Mouse (Mus musculus) limb, embryonic 12.5 days (tissue): ENCODE results near the gene Mrgprh. TPM values are rescaled to one million over a fixed set of nuclear protein-coding genes. Genes with fewer than 3 reads are reported as not detected.

Experiments
- ATAC-seq: fragments of 200-750 bp; cut with Nextera tagmentation; 2 replicates; pipeline ENCODE4 v1.8.0; 2017; ENCODE audit warnings: low read depth, moderate TSS enrichment; ENCODE audit not compliant: insufficient number of reproducible peaks, insufficient read depth, low FRiP score, low TSS enrichment
- H3K27ac ChIP-seq: fragments of 300-500 bp; sonication (generic); 2 replicates; pipeline ENCODE4 v1.5.1; 2016; ENCODE audit warnings: mild to moderate bottlenecking, moderate library complexity
- H3K27me3 ChIP-seq: fragments of 300-500 bp; sonication (generic); 2 replicates; pipeline ENCODE4 v1.6.1; 2016; ENCODE audit warnings: mild to moderate bottlenecking, moderate library complexity
- H3K36me3 ChIP-seq: fragments of 300-500 bp; sonication (generic); 2 replicates; pipeline ENCODE4 v1.6.1; 2016; ENCODE audit warnings: mild to moderate bottlenecking, moderate library complexity
- H3K4me1 ChIP-seq: fragments of 300-500 bp; sonication (generic); replicated peaks from 2 replicates; pipeline ENCODE4 v1.6.1; 2016
- H3K4me2 ChIP-seq: fragments of 300-500 bp; sonication (generic); 2 replicates; pipeline ENCODE4 v1.6.1; 2016; ENCODE audit warnings: mild to moderate bottlenecking, moderate library complexity
- H3K4me3 ChIP-seq: fragments of 300-500 bp; sonication (generic); replicated peaks from 2 replicates; pipeline ENCODE4 v1.5.1; 2016; ENCODE audit warnings: mild to moderate bottlenecking
- H3K9ac ChIP-seq: fragments of 300-500 bp; sonication (generic); replicated peaks from 2 replicates; pipeline ENCODE4 v1.6.1; 2016; ENCODE audit warnings: mild to moderate bottlenecking, moderate library complexity
- H3K9me3 ChIP-seq: fragments of 300-500 bp; sonication (generic); 2 replicates; pipeline ENCODE4 v1.6.1; 2016; ENCODE audit warnings: mild to moderate bottlenecking, moderate library complexity
- WGBS: fragments of 180-500 bp; shearing (Covaris S2); methylation state at CpG from one replicate; pipeline ENCODE4 v1.1.7; 2016; 5-methylcytosine and 5-hydroxymethylcytosine counted together
- polyA plus RNA-seq: library from polyadenylated mRNA; unstranded; fragments of >200 nt; fragmentation: Nextera tagmentation; extraction: Ambion mirVana; gene quantifications from 2 replicates; pipeline ENCODE4 v1.2.1, GENCODE M21; 2016

The Mrgprh gene
- 0.18 TPM in 1 of 2 replicates, not detected in the other for polyA plus RNA-seq

- Histone ChIP-seq H3K4me2 (no peak within 1 kb of the TSS), H3K27me3 (no peaks in the 10 kb centered on the region), H3K27ac (no peak within 1 kb of the TSS), H3K36me3 (no peaks in the 10 kb centered on the region), H3K4me1 (peaks cover 31% of the 10 kb centered on the region), H3K4me3 (no peak within 1 kb of the TSS), H3K9ac (no peak within 1 kb of the TSS), H3K9me3 (no peaks in the 10 kb centered on the region)
- 72% methylated on average over 5 of the region's 5 CpGs for WGBS
- ATAC-seq, result no peak
These were observed at the start of gene Mrgprh for GRCm38 (mm10) chr17:12875734-12876133. Gene Mrgprh, plus strand, starts transcription at chr17:12876034.

- Histone ChIP-seq H3K36me3 (0 out of 2 replicates have a peak, but pooled peaks cover 17% of the 10 kb centered on the region), H3K9me3 (peaks cover 36% of the 10 kb centered on the region), H3K4me3 (no peak overlapping the region), H3K27me3 (no peaks in the 10 kb centered on the region), H3K9ac (no peak overlapping the region), H3K4me2 (no peak overlapping the region), H3K27ac (no peak overlapping the region), H3K4me1 (peaks cover 10% of the 10 kb centered on the region)
- ATAC-seq, result no peak
- 77% methylated on average over 5 of the region's 5 CpGs for WGBS
These were observed 45.5 kb upstream of the Mrgprh start for GRCm38 (mm10) chr17:12830351-12830750.

- WGBS, result 90% methylated on average over 3 of the region's 3 CpGs
- Histone ChIP-seq H3K4me2 (no peak overlapping the region), H3K4me3 (no peak overlapping the region), H3K9ac (no peak overlapping the region), H3K27me3 (no peaks in the 10 kb centered on the region), H3K27ac (no peak overlapping the region), H3K36me3 (0 out of 2 replicates have a peak, but pooled peaks cover 17% of the 10 kb centered on the region), H3K4me1 (peaks cover 14% of the 10 kb centered on the region), H3K9me3 (peaks cover 18% of the 10 kb centered on the region)
- no peak for ATAC-seq
These were observed 43.6 kb upstream of the Mrgprh start for GRCm38 (mm10) chr17:12832231-12832630.

- Histone ChIP-seq H3K9ac (no peak overlapping the region), H3K4me2 (no peak overlapping the region), H3K4me3 (no peak overlapping the region), H3K9me3 (peaks cover 14% of the 10 kb centered on the region), H3K4me1 (peaks cover 14% of the 10 kb centered on the region), H3K36me3 (0 out of 2 replicates have a peak, but pooled peaks cover 14% of the 10 kb centered on the region), H3K27me3 (no peaks in the 10 kb centered on the region), H3K27ac (no peak overlapping the region; the same call in 1 of the 2 replicates)
- no peak for ATAC-seq
- 94% methylated on average over 4 of the region's 4 CpGs for WGBS
These were observed 43.2 kb upstream of the Mrgprh start for GRCm38 (mm10) chr17:12832657-12833056.

GRCm38 (mm10) chr17:12834317-12834716, 41.5 kb upstream of the Mrgprh start:
- no peak for ATAC-seq

GRCm38 (mm10) chr17:12834826-12835225, 41.0 kb upstream of the Mrgprh start:
- H3K27me3 ChIP-seq, result no peaks in the 10 kb centered on the region
- peaks cover 11% of the 10 kb centered on the region; the same call in 1 of the 2 replicates for H3K9me3 ChIP-seq
- H3K4me1 ChIP-seq, result peaks cover 23% of the 10 kb centered on the region
- 13% methylated on average over 3 of the region's 3 CpGs for WGBS
- H3K27ac ChIP-seq, result peak overlapping the region; percentile 76
- H3K4me2 ChIP-seq, result no peak overlapping the region
- no peak overlapping the region for H3K4me3 ChIP-seq
- 0 out of 2 replicates have a peak, but pooled peaks cover 9% of the 10 kb centered on the region for H3K36me3 ChIP-seq
- peak; percentile 85 for ATAC-seq
- H3K9ac ChIP-seq, result no peak overlapping the region

More at GRCm38 (mm10) chr17:12834317-12834716, 41.5 kb upstream of the Mrgprh start:
- 45% methylated on average over 3 of the region's 3 CpGs for WGBS
- Histone ChIP-seq H3K4me1 (peaks cover 18% of the 10 kb centered on the region), H3K27me3 (no peaks in the 10 kb centered on the region), H3K27ac (peak overlapping the region; percentile 76), H3K9me3 (peaks cover 11% of the 10 kb centered on the region; the same call in 1 of the 2 replicates), H3K4me2 (no peak overlapping the region), H3K4me3 (no peak overlapping the region), H3K36me3 (0 out of 2 replicates have a peak, but pooled peaks cover 9% of the 10 kb centered on the region), H3K9ac (no peak overlapping the region)

- ATAC-seq, result no peak
- Histone ChIP-seq H3K9me3 (peaks cover 11% of the 10 kb centered on the region; the same call in 1 of the 2 replicates), H3K4me2 (no peak overlapping the region), H3K27me3 (no peaks in the 10 kb centered on the region), H3K36me3 (0 out of 2 replicates have a peak, but pooled peaks cover 4% of the 10 kb centered on the region), H3K4me1 (peaks cover 31% of the 10 kb centered on the region), H3K4me3 (no peak overlapping the region), H3K27ac (peak overlapping the region; percentile 70), H3K9ac (no peak overlapping the region)
- WGBS, result 94% methylated on average over 5 of the region's 5 CpGs
These were observed 40.1 kb upstream of the Mrgprh start for GRCm38 (mm10) chr17:12835738-12836137.

- no peaks in the 10 kb centered on the region for H3K9me3 ChIP-seq
- H3K27ac ChIP-seq, result peak overlapping the region; percentile 54
- no peak overlapping the region for H3K4me2 ChIP-seq
- ATAC-seq, result no peak
- 46% methylated on average over 10 of the region's 10 CpGs for WGBS
- H3K9ac ChIP-seq, result no peak overlapping the region
- H3K4me3 ChIP-seq, result no peak overlapping the region
- H3K4me1 ChIP-seq, result peaks cover 37% of the 10 kb centered on the region
- no peaks in the 10 kb centered on the region; the same call in 1 of the 2 replicates for H3K36me3 ChIP-seq
- H3K27me3 ChIP-seq, result no peaks in the 10 kb centered on the region
These were observed 36.2 kb upstream of the Mrgprh start for GRCm38 (mm10) chr17:12839475-12840267.

GRCm38 (mm10) chr17:12843826-12844225, 32.0 kb upstream of the Mrgprh start:
- no peak overlapping the region for H3K9ac ChIP-seq
- no peaks in the 10 kb centered on the region for H3K9me3 ChIP-seq
- WGBS, result 73% methylated on average over 6 of the region's 6 CpGs
- no peak overlapping the region for H3K4me2 ChIP-seq
- H3K4me1 ChIP-seq, result peaks cover 42% of the 10 kb centered on the region
- H3K27ac ChIP-seq, result peak overlapping the region; percentile 64; the same call in 1 of the 2 replicates
- ATAC-seq, result no peak
- H3K36me3 ChIP-seq, result no peaks in the 10 kb centered on the region; the same call in 1 of the 2 replicates
- no peak overlapping the region for H3K4me3 ChIP-seq
- H3K27me3 ChIP-seq, result no peaks in the 10 kb centered on the region

GRCm38 (mm10) chr17:12844540-12844939, 31.3 kb upstream of the Mrgprh start:
- no peak overlapping the region for H3K4me2 ChIP-seq

GRCm38 (mm10) chr17:12845862-12846261, 30.0 kb upstream of the Mrgprh start:
- 0 out of 2 replicates have a peak, but pooled peaks have one; percentile 46 for ATAC-seq
- H3K4me3 ChIP-seq, result no peak overlapping the region
- 30% methylated on average over 5 of the region's 5 CpGs for WGBS
- no peaks in the 10 kb centered on the region; the same call in 1 of the 2 replicates for H3K36me3 ChIP-seq
- H3K9me3 ChIP-seq, result no peaks in the 10 kb centered on the region
- H3K27me3 ChIP-seq, result no peaks in the 10 kb centered on the region
- H3K27ac ChIP-seq, result peak overlapping the region; percentile 69
- H3K9ac ChIP-seq, result no peak overlapping the region
- no peak overlapping the region; the same call in 1 of the 2 replicates for H3K4me2 ChIP-seq
- peaks cover 25% of the 10 kb centered on the region for H3K4me1 ChIP-seq

More at GRCm38 (mm10) chr17:12844540-12844939, 31.3 kb upstream of the Mrgprh start:
- Histone ChIP-seq H3K27ac (peak overlapping the region; percentile 64; the same call in 1 of the 2 replicates), H3K36me3 (no peaks in the 10 kb centered on the region; the same call in 1 of the 2 replicates), H3K9me3 (no peaks in the 10 kb centered on the region), H3K9ac (no peak overlapping the region), H3K4me1 (peaks cover 35% of the 10 kb centered on the region), H3K27me3 (no peaks in the 10 kb centered on the region), H3K4me3 (no peak overlapping the region)
- no peak for ATAC-seq
- 82% methylated on average over 4 of the region's 4 CpGs for WGBS
